Mouse (Mus musculus) megakaryocyte, adult 5-6 weeks (primary cell): Measurements from ENCODE around the gene Abca3. TPM values are rescaled to one million over a fixed set of nuclear protein-coding genes. Genes with fewer than 3 reads are reported as not detected.
"Not testable (repeated sequence)": the region's sequence is repeated elsewhere in the genome, so short reads cannot be mapped to it uniquely, and the experiment has no call there.

Experiments used
- ATAC-seq: 2 replicates; pipeline ENCODE4 v1.8.0; 2016; ENCODE audit warnings: mild to moderate bottlenecking, inconsistent platforms; ENCODE audit not compliant: poor library complexity, severe bottlenecking
- total RNA-seq, 2 experiments: library from RNA; stranded (forward) in 1 of 2; stranded (reverse) in 1 of 2; fragments of 153-499, 151-499 nt in 1 of 2; fragments of 221-1000, 200-1000 nt in 1 of 2; gene quantifications; 2 replicates each; pipeline versions ENCODE4 v1.2.3 to v1.2.4; 2015 to 2017

The Abca3 gene
- total RNA-seq, 2 experiments from 2014 or later, result 32.2 to 40.2 TPM

GRCm38 (mm10) chr17:24378496-24378895 lies 26.7 kb downstream of the Abca3 start:
- no peak for ATAC-seq

- no peak for ATAC-seq
These were observed 32.0 kb downstream of the Abca3 start for GRCm38 (mm10) chr17:24383789-24384188.

DNA sequence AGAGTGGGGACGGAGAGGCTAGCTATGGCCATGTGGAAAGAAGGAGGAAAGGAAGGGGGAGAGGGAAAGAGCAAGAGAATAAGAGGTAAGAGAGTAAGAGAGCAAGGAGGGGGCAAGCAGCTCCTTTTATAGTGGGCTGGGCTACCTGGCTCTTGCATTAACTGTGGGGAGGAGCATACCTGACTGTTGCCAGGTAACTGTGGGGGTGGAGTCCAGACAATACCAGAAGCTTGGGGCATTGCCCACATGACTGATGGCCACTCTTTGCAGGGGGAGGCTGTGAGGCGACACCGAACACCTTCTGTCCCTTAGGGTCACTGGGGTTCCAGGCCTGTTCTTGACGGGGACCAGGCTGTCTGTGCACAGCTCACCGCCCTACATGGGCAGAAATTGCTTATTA lies 37.0 kb downstream of the Abca3 start:
- no peak for ATAC-seq

GRCm38 (mm10) chr17:24389865-24390264 lies 38.1 kb downstream of the Abca3 start:
- ATAC-seq, result no peak

- 0 out of 2 replicates have a peak, but pooled peaks have one; percentile 40 for ATAC-seq
These were observed 39.4 kb downstream of the Abca3 start for GRCm38 (mm10) chr17:24391149-24391548.

- ATAC-seq, result no peak
These were observed 41.8 kb downstream of the Abca3 start for GRCm38 (mm10) chr17:24393527-24393926.

GRCm38 (mm10) chr17:24394456-24394855 lies 42.7 kb downstream of the Abca3 start:
- no peak for ATAC-seq

DNA sequence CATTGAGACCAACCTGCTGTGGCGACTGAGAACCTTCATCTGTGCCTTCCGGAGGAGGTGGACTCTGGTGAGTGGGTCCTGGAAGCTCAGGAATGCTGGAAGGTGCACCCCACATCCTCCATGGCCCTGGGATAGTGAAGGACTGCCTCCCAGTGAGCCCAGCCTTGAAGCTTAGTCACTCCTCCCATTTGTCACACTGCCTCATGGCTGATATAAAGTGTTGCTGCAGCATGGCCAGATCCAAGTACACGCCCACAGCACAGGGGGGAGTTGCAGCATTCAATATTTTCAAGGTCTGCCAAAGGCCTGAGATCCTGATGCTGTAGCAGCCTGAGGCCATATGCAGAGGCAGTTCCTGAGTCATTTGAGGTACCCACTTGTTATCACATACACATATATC lies 50.6 kb downstream of the Abca3 start:
- ATAC-seq, result no peak

GRCm38 (mm10) chr17:24407116-24407803 lies 55.5 kb downstream of the Abca3 start:
- no peak for ATAC-seq

- peak; percentile 45 for ATAC-seq
These were observed 61.9 kb downstream of the Abca3 start for GRCm38 (mm10) chr17:24413557-24414211.

DNA sequence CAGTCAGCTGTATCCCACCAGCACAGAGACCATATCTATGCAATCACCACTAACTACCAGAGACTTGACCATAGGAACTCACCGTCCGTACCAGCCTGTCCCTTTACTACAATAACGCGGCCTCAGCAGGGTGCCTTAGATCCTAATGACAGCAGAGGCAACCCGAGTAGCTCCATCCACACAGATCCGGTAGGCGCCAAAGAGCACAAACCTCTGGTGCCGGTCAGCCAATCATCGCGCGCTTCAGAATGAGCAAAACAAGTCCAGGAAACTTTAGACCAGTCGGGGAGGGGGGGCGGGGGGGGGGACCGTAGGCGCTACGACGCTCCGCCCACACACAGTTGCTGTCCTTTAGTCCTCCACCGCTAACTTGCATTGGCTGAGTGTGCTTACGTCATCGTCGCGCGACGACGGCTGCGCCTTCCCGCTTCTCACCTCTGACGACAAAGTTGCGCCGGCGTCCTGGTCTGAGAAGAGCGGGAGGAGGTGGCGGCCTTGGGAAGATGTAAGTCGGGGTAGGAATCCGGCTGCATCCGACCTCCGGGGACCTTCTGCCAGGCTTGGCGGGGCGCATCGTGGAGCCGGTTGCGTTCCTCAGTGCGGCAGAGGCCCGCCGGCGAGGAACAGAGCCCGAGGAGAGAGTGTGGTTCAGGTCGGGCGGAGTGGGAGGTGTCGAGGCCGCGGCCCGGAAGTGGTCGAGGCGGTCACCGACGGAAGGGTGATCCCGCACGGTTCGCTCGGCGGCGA lies 62.7 kb downstream of the Abca3 start, which contains the start of gene Rnps1:
Rnps1 (plus strand) TSS at position 336 of the 747 bp plus-strand sequence.
- peak; percentile 87 for ATAC-seq

GRCm38 (mm10) chr17:24415011-24415410 lies 63.3 kb downstream of the Abca3 start:
- no peak for ATAC-seq

- no peak for ATAC-seq
These were observed 64.4 kb downstream of the Abca3 start for GRCm38 (mm10) chr17:24416051-24416652.

DNA sequence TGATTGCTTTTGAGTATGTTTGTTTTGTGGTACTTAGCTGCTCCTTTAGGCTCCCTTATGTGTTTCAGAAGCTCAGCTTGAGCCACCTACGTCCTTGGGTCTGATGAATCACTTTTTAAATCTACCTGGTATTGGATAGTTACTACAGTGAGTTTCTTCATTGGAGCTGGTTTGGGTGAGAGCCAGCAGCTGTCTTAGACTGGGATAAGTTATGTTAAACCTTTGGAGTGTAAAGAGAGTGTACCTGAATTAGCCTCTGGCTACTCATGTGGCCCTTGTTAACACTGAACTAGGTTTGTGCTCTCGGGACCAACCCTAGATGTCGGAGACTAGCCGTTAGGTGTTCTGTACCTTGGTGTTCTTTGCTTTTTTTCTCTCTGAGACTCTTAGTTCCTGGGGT lies 71.4 kb downstream of the Abca3 start:
- ATAC-seq, result no peak

DNA sequence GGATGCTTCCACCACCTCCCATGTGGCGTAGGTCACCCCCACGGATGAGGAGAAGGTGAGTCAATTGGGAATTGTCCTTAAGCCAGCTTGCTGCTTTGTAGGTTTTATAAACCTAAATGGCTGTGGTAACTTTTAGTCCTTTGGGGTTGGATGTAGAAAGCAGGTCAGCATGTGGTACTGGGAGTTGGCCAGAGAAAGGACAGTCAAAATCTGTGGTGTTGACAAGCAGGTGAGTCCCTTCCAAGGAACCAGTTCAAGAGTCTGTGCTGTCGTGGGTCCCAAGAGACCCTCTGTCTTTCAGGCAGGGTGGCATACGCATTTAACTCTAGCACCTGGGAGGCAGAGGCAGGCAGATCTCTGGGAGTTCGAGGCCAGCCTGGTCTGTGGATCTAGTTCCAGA lies 72.7 kb downstream of the Abca3 start:
- ATAC-seq, result no peak

- not testable (repeated sequence) for ATAC-seq
These were observed 73.6 kb downstream of the Abca3 start for GRCm38 (mm10) chr17:24425326-24425725.

GRCm38 (mm10) chr17:24425905-24426304 lies 74.2 kb downstream of the Abca3 start:
- no peak for ATAC-seq

- peak; percentile 100 for ATAC-seq
These were observed 74.9 kb downstream of the Abca3 start, which contains the start of gene Eci1 for GRCm38 (mm10) chr17:24426471-24427169. Gene Eci1, plus strand, starts transcription at chr17:24426641.

- ATAC-seq, result no peak
These were observed 75.4 kb downstream of the Abca3 start for GRCm38 (mm10) chr17:24427170-24427557.

DNA sequence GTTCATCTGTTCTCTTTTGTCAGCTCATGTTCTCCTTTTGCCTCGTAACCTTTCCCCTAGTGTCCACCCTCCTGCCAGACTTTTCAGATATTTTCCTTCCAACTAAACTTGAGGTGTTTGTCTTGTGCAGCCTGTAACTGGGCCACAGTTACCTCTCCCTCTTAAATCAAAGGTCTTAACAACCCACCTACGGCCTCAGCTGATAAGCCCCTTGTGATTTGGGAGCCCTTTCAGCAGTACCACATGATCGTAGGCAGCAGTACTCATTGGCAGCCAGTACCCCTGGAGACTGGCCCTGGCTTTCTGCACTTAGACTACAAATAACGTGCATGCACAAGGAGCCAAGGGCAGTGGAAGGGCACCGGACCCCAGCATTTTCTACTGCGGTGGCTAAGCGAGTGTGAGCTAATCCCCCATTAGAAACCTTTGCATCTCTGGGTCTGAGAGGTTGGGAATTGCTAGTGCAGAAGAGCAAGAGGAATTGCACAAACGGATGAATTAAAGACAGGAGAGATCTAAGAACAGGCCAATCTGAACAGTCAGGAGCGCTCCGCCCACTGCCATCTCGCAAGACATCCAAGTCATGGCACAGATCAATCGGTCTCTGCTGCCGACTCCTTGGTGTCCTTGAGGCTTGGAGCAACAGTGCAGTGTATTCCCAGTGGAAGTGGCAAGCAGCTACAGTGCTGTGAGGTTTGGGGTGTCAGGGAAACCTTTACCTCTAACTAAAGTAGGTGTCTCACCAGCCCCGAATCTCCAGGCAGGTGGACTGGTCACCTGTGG lies 77.6 kb downstream of the Abca3 start:
- ATAC-seq, result no peak
